Mouse (Mus musculus) liver, adult 2 months (tissue): ENCODE results near the gene Bmpr2. TPM values are rescaled to one million over a fixed set of nuclear protein-coding genes. Genes with fewer than 3 reads are reported as not detected.

Source experiments
- DNase-seq: peaks from one replicate; pipeline ENCODE4 v3.0.0-alpha.2; 2011; ENCODE audit warnings: low read depth, low spot score; ENCODE audit errors: extremely low read depth
- H3K27ac ChIP-seq: fragments of 200-500 bp; replicated peaks from 2 replicates; pipeline ENCODE4 v1.5.1; 2012; ENCODE audit warnings: low read depth, mild to moderate bottlenecking, control low read depth, inconsistent platforms, low read length; ENCODE audit not compliant: insufficient read depth
- H3K27me3 ChIP-seq: fragments of 200-500 bp; 2 replicates; pipeline ENCODE4 v1.6.1; 2012; ENCODE audit warnings: mild to moderate bottlenecking, moderate library complexity, low read length, inconsistent platforms; ENCODE audit not compliant: control insufficient read depth, insufficient read depth
- H3K36me3 ChIP-seq: fragments of 200-500 bp; 2 replicates; pipeline ENCODE4 v1.6.1; 2012; ENCODE audit warnings: low read length, inconsistent platforms; ENCODE audit not compliant: control insufficient read depth, insufficient read depth
- H3K4me1 ChIP-seq: fragments of 200-500 bp; 2 replicates; pipeline ENCODE4 v1.6.1; 2011; ENCODE audit warnings: low read length; ENCODE audit not compliant: control insufficient read depth, insufficient read depth
- H3K4me3 ChIP-seq: fragments of 200-500 bp; 2 replicates; pipeline ENCODE4 v1.5.1; 2011; ENCODE audit warnings: low read depth, mild to moderate bottlenecking, control low read depth, low read length, moderate library complexity; ENCODE audit not compliant: insufficient read depth
- H3K79me2 ChIP-seq: fragments of 200-500 bp; 2 replicates; pipeline ENCODE4 v1.6.1; 2012; ENCODE audit warnings: inconsistent platforms, mild to moderate bottlenecking, low read length, moderate library complexity; ENCODE audit not compliant: control insufficient read depth, insufficient read depth
- H3K9ac ChIP-seq: fragments of 200-500 bp; 2 replicates; pipeline ENCODE4 v1.6.1; 2012; ENCODE audit warnings: low read depth, mild to moderate bottlenecking, control low read depth, inconsistent platforms, low read length
- CTCF ChIP-seq: fragments of 200-500 bp; IDR thresholded peaks from 2 replicates; pipeline ENCODE4 v1.5.1; 2011; ENCODE audit warnings: low read depth, low read length, control low read depth
- POLR2A ChIP-seq: fragments of 200-500 bp; IDR thresholded peaks from 2 replicates; pipeline ENCODE4 v1.6.1; 2011; ENCODE audit warnings: low read length, control low read depth; ENCODE audit not compliant: insufficient read depth; ENCODE audit errors: extremely low read depth
- WGBS: fragments of 180-500 bp; shearing (Covaris S2); methylation state at CpG from one replicate; pipeline ENCODE4 v1.1.7; 2018; 5-methylcytosine and 5-hydroxymethylcytosine counted together
- polyA plus RNA-seq: library from polyadenylated mRNA; depleted of rRNA; stranded (reverse); fragments of >200 nt; gene quantifications from 2 replicates; pipeline ENCODE4 v1.2.3, GENCODE M21; 2012; rRNA removed
- total RNA-seq: library from RNA; depleted of rRNA; stranded (reverse); fragments of >200 nt; gene quantifications from 2 replicates; pipeline ENCODE4 v1.2.3, GENCODE M21; 2014; rRNA removed

The Bmpr2 gene
- total and polyA plus RNA-seq, 2 experiments: 2.6 to 16.2 TPM

- Histone ChIP-seq H3K4me3 (no peak overlapping the region), H3K36me3 (no peaks in the 10 kb centered on the region), H3K79me2 (peaks cover 24% of the 10 kb centered on the region), H3K27me3 (no peaks in the 10 kb centered on the region), H3K4me1 (no peaks in the 10 kb centered on the region), H3K9ac (no peak overlapping the region), H3K27ac (no peak overlapping the region)
- DNase-seq: no peak
- TF ChIP-seq POLR2A (no peak), CTCF (no peak)
- WGBS: 93% methylated on average over 2 of the region's 2 CpGs
Observed at GRCm38 (mm10) chr1:59924411-59924810, 161.2 kb downstream of the Bmpr2 start.

- Histone ChIP-seq H3K27ac (no peak overlapping the region), H3K9ac (no peak overlapping the region), H3K4me3 (no peak overlapping the region), H3K27me3 (no peaks in the 10 kb centered on the region), H3K36me3 (no peaks in the 10 kb centered on the region), H3K4me1 (no peaks in the 10 kb centered on the region), H3K79me2 (peaks cover 22% of the 10 kb centered on the region)
- no peak for TF ChIP-seq CTCF
- TF ChIP-seq POLR2A: no peak
- WGBS: 92% methylated on average over 3 of the region's 3 CpGs
- DNase-seq: no peak
Observed at GRCm38 (mm10) chr1:59926021-59926672, 162.9 kb downstream of the Bmpr2 start.

GRCm38 (mm10) chr1:59927131-59927680 lies 164.0 kb downstream of the Bmpr2 start:
- Histone ChIP-seq H3K79me2 (peaks cover 22% of the 10 kb centered on the region), H3K36me3 (no peaks in the 10 kb centered on the region), H3K4me3 (no peak overlapping the region), H3K4me1 (no peaks in the 10 kb centered on the region), H3K27me3 (no peaks in the 10 kb centered on the region), H3K9ac (no peak overlapping the region), H3K27ac (no peak overlapping the region)
- TF ChIP-seq POLR2A (no peak), CTCF (no peak)
- DNase-seq: no peak
- WGBS: 91% methylated on average over 2 of the region's 2 CpGs

Other genes with a start within 250 kb of the Bmpr2 start
- 0.27 TPM in 1 of 2 replicates, not detected in the other for gene Gm973, start 247.1 kb upstream of the Bmpr2 start, total RNA-seq
- not detected in 2 replicates for gene Gm973, start 247.1 kb upstream of the Bmpr2 start, polyA plus RNA-seq
- 39.9 and 55.1 TPM in 2 replicates for gene Sumo1, start 92.6 kb upstream of the Bmpr2 start, total RNA-seq
- 7.5 and 8.1 TPM in 2 replicates for gene Sumo1, start 92.6 kb upstream of the Bmpr2 start, polyA plus RNA-seq
- gene Nop58, start 78.4 kb upstream of the Bmpr2 start, total RNA-seq: 18.3 and 21.9 TPM in 2 replicates
- gene Nop58, start 78.4 kb upstream of the Bmpr2 start, polyA plus RNA-seq: 7.3 and 14.2 TPM in 2 replicates
- 3.7 and 3.9 TPM in 2 replicates for gene Fam117b, start 149.6 kb downstream of the Bmpr2 start, total RNA-seq
- gene Fam117b, start 149.6 kb downstream of the Bmpr2 start, polyA plus RNA-seq: 1.4 and 2.0 TPM in 2 replicates